Mouse (Mus musculus) lung, adult 18-20 months (tissue): Measurements from ENCODE around the gene Mfsd12.
A peak's percentile ranks its signal among the peaks of the same experiment; 100 is the strongest.

Source experiments
- DNase-seq, 2 experiments: peaks; one replicate each; pipeline ENCODE4 v3.0.0; 2022; ENCODE audit warnings: mixed read lengths in 2 of 2

Gene Mfsd12

GRCm38 (mm10) chr10:81403511-81403910, 46.2 kb downstream of the Mfsd12 start:
- no peak for DNase-seq

DNA sequence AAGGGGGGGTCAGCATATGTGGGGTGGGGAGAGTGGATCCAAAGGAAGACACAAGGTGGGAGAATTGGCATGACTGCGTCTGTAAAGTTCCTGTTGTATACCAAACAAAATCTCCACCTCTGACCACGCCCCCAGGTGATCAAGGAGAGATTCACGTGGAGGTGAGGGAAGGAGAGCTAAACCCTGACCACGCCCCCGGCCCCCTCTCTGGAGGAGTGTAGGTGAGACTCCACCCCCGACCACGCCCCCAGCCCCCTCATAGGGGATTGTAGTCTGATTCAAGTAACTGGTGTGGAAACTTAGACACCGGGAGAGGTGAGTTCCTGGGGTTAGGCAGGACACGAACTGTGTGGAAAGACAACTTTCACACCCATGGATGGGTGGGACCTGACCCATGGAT, 46.8 kb downstream of the Mfsd12 start:
- DNase-seq, result no peak

- DNase-seq, result peak; percentile 73 to 75
These were observed 47.4 kb downstream of the Mfsd12 start for GRCm38 (mm10) chr10:81404720-81405119.

DNA sequence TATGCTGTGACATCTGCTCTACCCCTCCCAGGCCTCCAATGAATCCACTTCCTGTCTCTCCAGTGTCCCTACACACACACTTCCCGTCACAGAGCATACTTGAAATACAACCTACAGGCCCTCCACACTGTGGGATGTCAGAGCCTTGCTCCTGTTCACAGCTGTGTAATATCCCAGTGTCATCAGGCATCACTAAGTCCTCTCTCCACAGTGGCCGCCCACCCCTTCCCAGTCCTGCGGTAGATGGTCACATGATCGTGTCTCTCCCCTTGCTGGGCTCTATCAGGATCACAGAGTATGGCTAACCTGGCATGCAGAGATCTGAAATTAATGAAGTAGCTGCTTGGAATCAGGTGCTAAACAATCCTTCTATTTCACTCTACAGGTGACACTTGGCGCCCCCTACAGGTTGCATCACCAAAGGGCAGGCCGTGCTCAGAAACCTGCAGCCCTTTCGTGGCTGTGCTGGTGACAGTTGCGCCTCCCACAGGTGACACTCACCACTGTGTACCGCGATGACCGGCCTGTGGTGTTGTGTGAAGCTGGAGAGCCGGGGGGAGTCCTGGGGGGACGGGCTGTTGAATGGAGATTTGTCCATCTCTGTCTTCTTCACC, 48.4 kb downstream of the Mfsd12 start:
- DNase-seq, result peak in 1 of 2 experiments; percentile 74

- no peak for DNase-seq
These were observed 49.5 kb downstream of the Mfsd12 start for GRCm38 (mm10) chr10:81406504-81407440.

- DNase-seq, result peak; percentile 91 to 94
These were observed 50.5 kb downstream of the Mfsd12 start for GRCm38 (mm10) chr10:81407539-81408423.

- DNase-seq, result no peak
These were observed 51.1 kb downstream of the Mfsd12 start for GRCm38 (mm10) chr10:81408424-81408729.

GRCm38 (mm10) chr10:81408871-81409291, 51.6 kb downstream of the Mfsd12 start:
- DNase-seq, result peak; percentile 93 to 95

GRCm38 (mm10) chr10:81409330-81409729, 52.0 kb downstream of the Mfsd12 start:
- DNase-seq, result no peak

GRCm38 (mm10) chr10:81410350-81410749, 53.1 kb downstream of the Mfsd12 start:
- peak; percentile 63 to 72 for DNase-seq

DNA sequence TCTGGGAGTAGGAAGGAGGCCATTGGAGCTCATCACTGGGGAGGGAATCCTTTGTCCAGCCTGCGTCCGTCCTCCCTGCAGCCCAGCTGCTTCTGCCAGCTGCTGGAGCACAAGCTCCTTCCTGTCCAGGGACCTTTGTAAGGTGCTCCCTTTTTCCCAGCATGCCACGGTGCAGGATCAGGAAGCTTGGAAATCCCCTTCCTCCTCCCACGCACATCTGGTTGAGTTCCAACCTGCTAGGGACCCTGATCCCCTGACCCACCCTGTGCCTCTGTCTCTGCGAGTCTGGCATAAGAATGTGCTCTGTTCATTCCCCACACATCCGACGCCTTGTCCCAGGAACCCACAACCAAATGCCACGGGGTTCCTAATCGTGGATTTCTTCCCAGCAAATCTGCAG, 53.7 kb downstream of the Mfsd12 start:
- no peak for DNase-seq

DNA sequence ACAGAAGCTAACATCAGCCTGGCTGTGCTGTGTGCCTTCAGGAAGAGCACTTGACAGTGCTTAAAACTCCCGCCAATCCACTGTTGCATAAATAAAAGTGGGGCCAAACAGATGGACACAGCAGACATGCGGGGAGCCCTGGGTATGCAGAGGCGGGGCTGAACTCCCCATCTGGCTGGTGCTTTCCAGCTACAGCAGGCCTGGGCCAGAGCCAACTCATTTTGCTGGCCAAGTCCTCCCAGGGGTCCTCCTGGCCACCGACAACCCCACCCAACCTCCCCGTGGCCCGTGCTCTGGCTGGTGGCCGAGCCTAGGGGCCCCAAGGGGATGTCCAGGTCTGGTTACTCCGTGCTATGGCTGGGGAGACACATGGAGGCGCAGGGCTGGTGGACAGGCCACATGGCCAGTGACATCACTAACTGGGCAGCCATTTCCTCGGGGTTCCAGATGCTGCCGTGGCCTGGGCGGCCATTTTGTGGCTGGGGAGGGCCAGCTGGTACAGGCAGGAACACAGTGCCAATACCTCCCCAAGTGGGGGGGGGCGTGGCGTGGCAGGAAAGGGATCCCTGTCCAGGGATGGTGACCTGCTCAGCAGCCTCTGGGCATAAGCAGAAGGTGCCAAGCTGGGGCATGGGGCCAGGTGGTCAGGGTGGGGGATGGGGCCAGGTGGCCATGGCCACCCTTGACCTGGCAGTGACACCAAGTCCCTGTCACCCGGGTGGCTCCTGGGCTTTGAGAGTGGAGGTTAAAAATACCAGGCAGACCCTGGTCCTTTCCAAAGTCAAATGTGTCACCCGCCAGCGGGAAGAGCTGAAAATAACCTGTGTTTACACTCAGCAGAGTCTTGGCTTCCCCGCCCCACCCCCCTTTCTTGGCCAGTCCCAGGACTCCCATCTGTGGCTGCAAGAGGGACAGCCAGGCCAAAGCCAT, 54.4 kb downstream of the Mfsd12 start:
- peak; percentile 79 to 86 for DNase-seq

GRCm38 (mm10) chr10:81412586-81413309, 55.5 kb downstream of the Mfsd12 start:
- no peak for DNase-seq

GRCm38 (mm10) chr10:81413310-81414261, 56.3 kb downstream of the Mfsd12 start:
- DNase-seq, result peak; percentile 89 to 94

DNA sequence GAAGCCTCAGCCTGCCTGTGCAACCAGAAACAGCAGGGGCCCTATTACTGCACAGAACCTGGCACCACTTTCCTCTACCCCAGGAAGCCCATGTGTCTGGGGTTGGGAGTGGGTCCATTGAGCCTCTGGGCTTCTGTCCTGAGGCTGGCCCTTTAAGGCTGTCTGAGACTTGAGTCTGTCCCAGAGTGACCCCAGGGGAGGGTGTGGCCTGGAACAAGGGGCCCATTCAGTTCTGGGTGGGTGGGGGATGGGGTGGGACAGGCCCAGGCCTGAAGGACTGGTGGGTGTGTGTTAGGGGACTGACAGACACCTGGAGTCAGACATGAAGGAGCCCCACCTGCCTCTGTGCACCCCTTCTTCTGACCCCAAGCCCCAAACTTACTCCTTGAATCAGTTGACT, 57.4 kb downstream of the Mfsd12 start:
- peak in 1 of 2 experiments; percentile 77 for DNase-seq

GRCm38 (mm10) chr10:81415146-81415545, 57.9 kb downstream of the Mfsd12 start:
- DNase-seq, result no peak
